Mouse (Mus musculus): ENCODE measurements at regions not wholly inside any gene's neighbourhood (a gene's known extent, or its start where the extent isn't known, plus 50 kb on each side); places are given as distances from the start of the nearest gene placed in this dataset.

GRCm38 (mm10) chr13:69901139-69901538 is 98.9 kb downstream of the Med10 start:
- no peak for TF ChIP-seq CTCF (conservative IDR thresholded peaks at IDR 0.05; ENCODE audit: low read length)
- no peak for TF ChIP-seq POU5F1 (IDR thresholded peaks at IDR 0.05; ENCODE audit: borderline replicate concordance, low read length)
- TF ChIP-seq NANOG (IDR thresholded peaks at IDR 0.05; ENCODE audit: borderline replicate concordance, low read length): no peak

Data from E14TG2a.4 (cell line).